Mouse (Mus musculus) intestine, postnatal 0 days (tissue): ENCODE measurements around the gene Rab5c. TPM values are rescaled to one million over a fixed set of nuclear protein-coding genes. Genes with fewer than 3 reads are reported as not detected.
A peak's percentile ranks its signal among the peaks of the same experiment; 100 is the strongest.

Source experiments
- ATAC-seq: fragments of 200-750 bp; cut with Nextera tagmentation; 2 replicates; pipeline ENCODE4 v1.8.0; 2017; ENCODE audit warnings: mild to moderate bottlenecking, moderate TSS enrichment, moderate library complexity
- H3K27ac ChIP-seq: fragments of 300-500 bp; sonication (generic); 2 replicates; pipeline ENCODE4 v1.5.1; 2014; ENCODE audit warnings: mild to moderate bottlenecking, low read depth, low read length, moderate library complexity
- H3K27me3 ChIP-seq: fragments of 300-500 bp; sonication (generic); replicated peaks from 2 replicates; pipeline ENCODE4 v1.6.1; 2014; ENCODE audit warnings: low read length, mixed read lengths; ENCODE audit not compliant: control insufficient read depth, insufficient read depth
- H3K36me3 ChIP-seq: fragments of 300-500 bp; sonication (generic); 2 replicates; pipeline ENCODE4 v1.6.1; 2014; ENCODE audit warnings: mild to moderate bottlenecking, moderate library complexity; ENCODE audit not compliant: control insufficient read depth, insufficient read depth
- H3K4me1 ChIP-seq: fragments of 300-500 bp; sonication (generic); replicated peaks from 2 replicates; pipeline ENCODE4 v1.6.1; 2014; ENCODE audit warnings: antibody characterized with exemption, low read length, mixed read lengths; ENCODE audit not compliant: control insufficient read depth, insufficient read depth
- H3K4me2 ChIP-seq: fragments of 300-500 bp; sonication (generic); replicated peaks from 2 replicates; pipeline ENCODE4 v1.6.1; 2014; ENCODE audit warnings: low read depth, mild to moderate bottlenecking, moderate library complexity
- H3K4me3 ChIP-seq: fragments of 300-500 bp; sonication (generic); 2 replicates; pipeline ENCODE4 v1.5.1; 2014; ENCODE audit warnings: low read depth, low read length
- H3K9ac ChIP-seq: fragments of 300-500 bp; sonication (generic); 2 replicates; pipeline ENCODE4 v1.6.1; 2014; ENCODE audit warnings: mild to moderate bottlenecking, low read depth, low read length
- H3K9me3 ChIP-seq: fragments of 300-500 bp; sonication (generic); 2 replicates; pipeline ENCODE4 v1.6.1; 2016; ENCODE audit warnings: mixed run types; ENCODE audit not compliant: control insufficient read depth
- CTCF ChIP-seq: sonication (generic); IDR thresholded peaks from 2 replicates; pipeline ENCODE4 v1.5.1; 2016; ENCODE audit warnings: low read depth, mild to moderate bottlenecking, control low read depth, antibody characterized with exemption, moderate library complexity
- WGBS: fragments of 180-500 bp; shearing (Covaris S2); extraction: QIAGEN DNeasy Blood & Tissue Kit; methylation state at CpG from one replicate; pipeline ENCODE4 v1.1.7; 2014; 5-methylcytosine and 5-hydroxymethylcytosine counted together
- polyA plus RNA-seq: library from polyadenylated mRNA; unstranded; fragments of >200 nt; fragmentation: Nextera tagmentation; extraction: Ambion mirVana; gene quantifications from 2 replicates; pipeline ENCODE4 v1.2.1, GENCODE M21; 2015

The Rab5c gene
- polyA plus RNA-seq, 1 experiment from 2014 or later, result 62.2 TPM

DNA sequence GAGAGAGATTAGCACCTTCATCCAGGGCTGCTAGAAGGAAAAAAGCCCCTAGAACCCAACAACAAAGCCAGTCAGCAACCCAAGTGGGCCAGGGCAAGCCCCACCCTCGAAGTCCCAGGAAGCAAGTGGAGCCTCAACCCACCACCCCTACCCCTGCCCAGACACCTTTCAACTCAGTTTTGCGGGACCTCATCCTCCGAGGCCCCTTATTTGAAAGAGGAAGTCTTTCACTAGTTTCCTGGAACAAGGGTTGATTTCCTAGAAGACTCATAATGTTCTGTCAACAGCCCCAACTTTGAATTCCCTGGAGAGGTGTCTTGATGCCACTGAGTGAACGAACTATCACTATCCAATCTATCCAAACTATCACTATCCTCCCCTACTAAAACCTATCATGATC is 8.0 kb downstream of the Rab5c start:
- peaks cover 33% of the 10 kb centered on the region for H3K36me3 ChIP-seq
- H3K4me1 ChIP-seq, result peaks cover 3% of the 10 kb centered on the region; the same call in 1 of the 2 replicates

DNA sequence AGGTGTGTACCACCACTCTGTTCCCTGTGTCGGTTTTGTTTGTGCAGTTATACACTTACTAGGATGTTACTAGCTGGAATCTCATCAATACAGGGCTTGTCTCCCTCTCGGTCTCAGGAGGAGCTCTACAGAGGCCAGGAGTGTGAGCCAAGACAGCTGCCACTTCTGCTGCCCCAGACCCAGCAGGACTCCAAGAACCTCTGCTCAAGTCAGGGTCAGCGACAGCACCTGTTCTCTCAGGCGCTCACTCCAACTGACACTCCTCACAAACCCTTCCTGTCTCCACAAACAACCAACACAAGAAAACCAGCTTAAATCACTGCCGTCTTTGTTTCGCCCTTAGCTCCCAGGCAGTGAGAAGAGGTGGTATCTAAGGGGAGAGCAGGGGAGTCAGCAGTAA is 9.4 kb downstream of the Rab5c start:
- H3K27ac ChIP-seq, result no peak overlapping the region
- H3K27me3 ChIP-seq, result no peaks in the 10 kb centered on the region
- H3K9me3 ChIP-seq, result no peaks in the 10 kb centered on the region
- no peak overlapping the region for H3K4me2 ChIP-seq
- TF ChIP-seq CTCF, result no peak
- H3K4me3 ChIP-seq, result no peak overlapping the region
- peaks cover 30% of the 10 kb centered on the region for H3K36me3 ChIP-seq
- whole genome bisulfite sequencing, result 79% methylated on average over 6 of the region's 6 CpGs
- no peak overlapping the region for H3K9ac ChIP-seq
- H3K4me1 ChIP-seq, result peaks cover 10% of the 10 kb centered on the region; the same call in 1 of the 2 replicates
- ATAC-seq, result no peak

More for the DNA sequence above, 8.0 kb downstream of the Rab5c start:
- Histone ChIP-seq H3K9me3 (no peaks in the 10 kb centered on the region), H3K9ac (no peak overlapping the region), H3K27ac (no peak overlapping the region), H3K27me3 (no peaks in the 10 kb centered on the region), H3K4me2 (no peak overlapping the region), H3K4me3 (no peak overlapping the region)
- ATAC-seq, result no peak
- no peak for TF ChIP-seq CTCF
- 84% methylated on average over 4 of the region's 4 CpGs for WGBS

DNA sequence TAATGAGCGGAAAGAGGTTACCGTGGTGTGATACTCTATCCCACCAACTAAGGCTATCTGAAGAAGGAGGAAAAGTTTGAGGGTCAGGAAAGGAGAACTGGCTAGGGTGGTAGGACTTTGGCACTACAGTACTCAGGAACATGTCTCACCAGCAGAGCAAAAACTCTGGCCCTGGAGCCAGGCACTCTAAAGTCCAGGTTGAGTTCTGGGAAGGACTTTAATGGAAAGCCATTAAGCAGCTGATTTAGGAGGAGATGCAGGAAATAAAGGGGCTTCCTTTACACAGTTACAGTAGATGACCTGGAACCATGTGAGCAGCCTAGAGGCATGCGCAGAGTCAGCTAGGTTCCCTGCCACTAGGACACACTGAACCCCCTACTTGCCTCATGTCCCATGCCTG is 10.8 kb downstream of the Rab5c start:
- Histone ChIP-seq H3K4me2 (no peak overlapping the region), H3K27ac (peak overlapping the region; percentile 31), H3K4me3 (no peak overlapping the region), H3K27me3 (no peaks in the 10 kb centered on the region), H3K9me3 (no peaks in the 10 kb centered on the region), H3K4me1 (peaks cover 12% of the 10 kb centered on the region; the same call in 1 of the 2 replicates), H3K9ac (no peak overlapping the region), H3K36me3 (peaks cover 18% of the 10 kb centered on the region)
- WGBS, result 75% methylated on average over 3 of the region's 3 CpGs
- ATAC-seq, result peak; percentile 48
- TF ChIP-seq CTCF, result no peak

- no peak overlapping the region for H3K4me3 ChIP-seq
- H3K27me3 ChIP-seq, result no peaks in the 10 kb centered on the region
- peaks cover 12% of the 10 kb centered on the region for H3K36me3 ChIP-seq
- H3K9me3 ChIP-seq, result no peaks in the 10 kb centered on the region
- H3K4me2 ChIP-seq, result no peak overlapping the region
- ATAC-seq, result 0 out of 2 replicates have a peak, but pooled peaks have one; percentile 18
- peak overlapping the region; percentile 78 for H3K27ac ChIP-seq
- peaks cover 19% of the 10 kb centered on the region for H3K4me1 ChIP-seq
- TF ChIP-seq CTCF, result no peak
- WGBS, result 21% methylated on average over 5 of the region's 5 CpGs
- H3K9ac ChIP-seq, result no peak overlapping the region
Measured at GRCm38 (mm10) chr11:100724919-100725512, 13.0 kb downstream of the Rab5c start.

DNA sequence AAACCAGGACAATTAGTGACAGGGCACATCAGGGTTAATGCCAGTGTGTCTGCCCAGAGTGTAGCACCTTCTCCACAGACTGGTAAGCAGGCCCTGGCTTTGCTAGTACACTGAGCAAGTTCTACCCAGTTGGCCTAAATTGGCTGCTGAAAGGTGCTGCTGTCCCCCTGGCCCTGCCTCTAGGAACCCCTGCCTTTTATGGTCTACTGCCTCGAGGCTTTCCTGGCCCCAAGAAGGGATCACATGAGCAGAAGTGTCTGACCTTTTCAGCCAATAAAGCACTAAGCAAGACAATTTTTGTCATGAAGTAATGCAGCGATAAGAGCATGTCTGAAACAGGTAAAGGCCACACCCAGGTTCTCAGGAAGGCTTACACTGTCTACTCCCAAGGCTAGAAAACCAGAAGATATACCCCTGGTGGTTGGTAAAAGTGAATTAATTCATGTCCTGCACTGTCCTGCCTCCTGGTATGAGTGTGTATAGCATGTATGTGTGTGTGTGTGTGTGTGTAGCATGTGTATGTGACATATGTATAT is 15.5 kb downstream of the Rab5c start:
- H3K36me3 ChIP-seq, result peaks cover 24% of the 10 kb centered on the region
- H3K4me1 ChIP-seq, result peaks cover 22% of the 10 kb centered on the region
- H3K9ac ChIP-seq, result no peak overlapping the region
- no peak for TF ChIP-seq CTCF
- 23% methylated on average over 2 of the region's 2 CpGs for WGBS
- H3K4me2 ChIP-seq, result no peak overlapping the region
- H3K9me3 ChIP-seq, result no peaks in the 10 kb centered on the region
- peak overlapping the region; percentile 80 for H3K27ac ChIP-seq
- no peak overlapping the region for H3K4me3 ChIP-seq
- H3K27me3 ChIP-seq, result no peaks in the 10 kb centered on the region
- ATAC-seq, result peak; percentile 36

- 51% methylated on average over 8 of the region's 8 CpGs for WGBS
- peak; percentile 40 for ATAC-seq
- H3K36me3 ChIP-seq, result peaks cover 30% of the 10 kb centered on the region
Measured at GRCm38 (mm10) chr11:100721776-100722492, 16.1 kb downstream of the Rab5c start.

More at GRCm38 (mm10) chr11:100721776-100722492, 16.1 kb downstream of the Rab5c start:
- Histone ChIP-seq H3K27ac (peak overlapping the region; percentile 80), H3K4me3 (no peak overlapping the region), H3K9ac (peak overlapping the region; percentile 8; the same call in 1 of the 2 replicates), H3K4me2 (0 out of 2 replicates have a peak overlapping the region, but pooled peaks have one; percentile 14), H3K9me3 (no peaks in the 10 kb centered on the region), H3K27me3 (no peaks in the 10 kb centered on the region), H3K4me1 (peaks cover 22% of the 10 kb centered on the region)
- no peak for TF ChIP-seq CTCF
